Mouse (Mus musculus): ENCODE data around the gene Fbxw7. TPM values are rescaled to one million over a fixed set of nuclear protein-coding genes. Genes with fewer than 3 reads are reported as not detected.

The Fbxw7 gene
- polyA plus RNA-seq, 1 experiment from 2014 or later: 26.0 TPM

- H3K4me3 ChIP-seq (replicated peaks): no peak overlapping the region
- 96% methylated on average over 4 of the region's 4 CpGs for WGBS
- H3K36me3 ChIP-seq (replicated peaks): peaks cover 51% of the 10 kb centered on the region
- no peaks in the 10 kb centered on the region for H3K4me1 ChIP-seq
- H3K4me2 ChIP-seq: no peak overlapping the region
- ATAC-seq (ENCODE audit: low FRiP score): no peak
- H3K27ac ChIP-seq: no peak overlapping the region
- H3K27me3 ChIP-seq: no peaks in the 10 kb centered on the region
- H3K9ac ChIP-seq: no peak overlapping the region
- H3K9me3 ChIP-seq: no peaks in the 10 kb centered on the region
These were observed 152.3 kb downstream of the Fbxw7 start for GRCm38 (mm10) chr3:84967364-84967763.

DNA sequence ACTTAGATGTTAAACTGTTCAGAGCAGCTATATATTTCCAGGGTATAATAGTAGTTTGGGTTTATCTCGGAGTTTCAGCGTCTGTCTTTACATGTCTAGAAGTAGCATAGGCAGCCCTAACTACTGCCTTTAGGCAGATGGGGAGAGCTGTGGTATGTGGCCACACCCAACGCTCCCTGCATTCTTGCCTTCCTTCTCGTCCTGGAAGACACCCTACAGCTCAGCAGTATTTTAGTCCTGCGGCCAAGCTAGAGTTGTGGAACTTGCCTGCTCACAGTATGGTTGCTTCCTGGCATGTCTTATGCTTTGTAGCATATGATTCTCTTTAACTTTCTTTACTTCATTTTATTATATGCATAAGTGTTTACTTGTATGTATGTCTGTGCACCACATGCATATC, 156.5 kb downstream of the Fbxw7 start:
- no peaks in the 10 kb centered on the region for H3K9me3 ChIP-seq
- no peak overlapping the region for H3K27ac ChIP-seq
- 92% methylated on average over 5 of the region's 5 CpGs for WGBS
- no peak overlapping the region for H3K4me3 ChIP-seq (replicated peaks)
- ATAC-seq (ENCODE audit: low FRiP score): no peak
- H3K4me1 ChIP-seq: no peaks in the 10 kb centered on the region; the same call in 1 of the 2 replicates
- peaks cover 71% of the 10 kb centered on the region for H3K36me3 ChIP-seq (replicated peaks)
- H3K4me2 ChIP-seq: no peak overlapping the region
- no peak overlapping the region for H3K9ac ChIP-seq
- H3K27me3 ChIP-seq: no peaks in the 10 kb centered on the region

GRCm38 (mm10) chr3:84972881-84973280, 157.8 kb downstream of the Fbxw7 start:
- WGBS: 100% methylated on average over 2 of the region's 2 CpGs
- no peak overlapping the region for H3K4me2 ChIP-seq
- H3K9ac ChIP-seq: no peak overlapping the region
- ATAC-seq (ENCODE audit: low FRiP score): no peak
- no peak overlapping the region for H3K4me3 ChIP-seq (replicated peaks)
- H3K4me1 ChIP-seq: no peaks in the 10 kb centered on the region; the same call in 1 of the 2 replicates
- no peak overlapping the region for H3K27ac ChIP-seq
- H3K9me3 ChIP-seq: no peaks in the 10 kb centered on the region
- H3K36me3 ChIP-seq (replicated peaks): peaks cover 69% of the 10 kb centered on the region
- no peaks in the 10 kb centered on the region for H3K27me3 ChIP-seq

DNA sequence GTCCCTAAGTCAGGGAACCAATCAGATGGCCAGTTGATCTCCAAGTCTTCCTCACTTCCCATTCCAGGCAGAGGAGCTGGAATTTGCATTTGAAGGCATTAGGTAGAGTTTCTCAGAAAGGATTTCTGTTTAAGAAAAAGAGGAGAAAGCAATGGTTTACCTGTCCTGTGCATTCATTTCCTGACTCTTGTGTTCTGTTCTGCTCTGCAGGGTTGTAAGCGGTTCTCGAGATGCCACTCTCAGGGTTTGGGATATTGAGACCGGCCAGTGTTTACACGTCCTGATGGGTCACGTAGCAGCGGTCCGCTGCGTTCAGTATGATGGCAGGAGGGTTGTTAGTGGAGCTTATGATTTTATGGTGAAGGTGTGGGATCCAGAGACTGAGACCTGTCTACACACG, 159.1 kb downstream of the Fbxw7 start:
- Histone ChIP-seq H3K27ac (no peak overlapping the region), H3K27me3 (no peaks in the 10 kb centered on the region), H3K36me3 (replicated peaks) (peaks cover 64% of the 10 kb centered on the region), H3K4me3 (replicated peaks) (no peak overlapping the region), H3K9ac (no peak overlapping the region), H3K4me2 (no peak overlapping the region), H3K4me1 (no peaks in the 10 kb centered on the region; the same call in 1 of the 2 replicates), H3K9me3 (no peaks in the 10 kb centered on the region)
- no peak for ATAC-seq (ENCODE audit: low FRiP score)
- 94% methylated on average over 9 of the region's 9 CpGs for WGBS

DNA sequence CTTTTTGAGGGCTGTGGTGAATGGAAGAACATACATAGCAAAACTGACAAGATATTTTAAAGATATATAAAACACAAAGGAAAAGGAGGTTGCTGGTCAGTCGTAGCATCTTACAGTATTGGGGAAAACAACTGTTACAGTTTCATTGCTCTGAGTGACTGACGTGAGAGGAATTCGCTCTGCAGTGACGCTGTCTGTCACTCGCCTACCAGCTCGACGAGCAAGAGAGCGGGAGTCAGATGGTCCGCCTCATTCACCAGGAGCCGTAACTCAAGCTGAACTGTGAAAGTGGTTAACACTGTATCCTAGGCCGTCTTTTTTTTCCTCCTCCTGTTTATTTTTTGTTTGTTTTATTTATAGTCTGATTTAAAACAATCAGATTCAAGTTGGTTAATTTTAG, 163.6 kb downstream of the Fbxw7 start:
- Histone ChIP-seq H3K4me1 (no peaks in the 10 kb centered on the region; the same call in 1 of the 2 replicates), H3K27ac (no peak overlapping the region), H3K4me2 (no peak overlapping the region), H3K9me3 (no peaks in the 10 kb centered on the region), H3K27me3 (no peaks in the 10 kb centered on the region), H3K36me3 (replicated peaks) (peaks cover 40% of the 10 kb centered on the region), H3K4me3 (replicated peaks) (no peak overlapping the region), H3K9ac (no peak overlapping the region)
- 89% methylated on average over 11 of the region's 11 CpGs for WGBS
- no peak for ATAC-seq (ENCODE audit: low FRiP score)

DNA sequence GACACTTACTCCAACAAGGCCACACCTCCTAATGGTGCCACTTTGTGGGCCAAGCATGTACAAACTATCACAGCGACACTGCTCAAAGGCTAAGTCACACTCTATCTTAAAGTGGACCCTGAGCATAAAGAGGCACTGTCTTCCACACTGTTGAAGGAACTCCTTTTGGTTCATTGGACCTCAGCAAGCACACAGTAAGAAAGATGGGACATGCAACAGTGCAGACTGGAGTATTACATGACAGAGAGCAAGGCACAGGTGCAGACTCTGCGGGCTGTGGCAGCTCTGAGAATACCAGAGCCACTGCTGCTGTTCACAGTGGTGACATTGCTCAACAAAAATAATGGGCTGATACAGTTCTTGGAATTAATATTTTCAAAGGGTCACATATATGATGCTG, 165.1 kb downstream of the Fbxw7 start:
- no peak for ATAC-seq (ENCODE audit: low FRiP score)
- 98% methylated on average over 2 of the region's 2 CpGs for WGBS
- H3K4me3 ChIP-seq (replicated peaks): no peak overlapping the region

DNA sequence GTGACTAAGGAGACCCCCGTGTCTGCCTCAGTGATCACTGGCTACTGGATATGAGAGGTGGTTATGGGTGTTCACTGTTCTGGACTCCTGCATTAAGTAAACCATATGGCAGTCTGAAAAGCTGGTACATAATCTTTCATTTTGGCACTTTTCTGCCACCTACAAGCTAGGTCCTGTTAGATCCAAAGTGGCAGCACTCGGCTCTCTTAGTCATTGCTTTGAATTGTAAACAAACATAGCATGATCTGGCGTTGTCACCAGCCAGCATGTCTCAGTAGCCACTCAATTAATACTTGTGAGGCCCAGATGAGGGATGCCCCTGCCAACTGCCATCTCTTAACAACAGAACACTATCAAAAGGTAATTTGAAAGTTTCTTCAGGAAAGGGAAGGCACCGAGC, 167.6 kb downstream of the Fbxw7 start:
- no peak overlapping the region for H3K9ac ChIP-seq
- H3K36me3 ChIP-seq (replicated peaks): peaks cover 17% of the 10 kb centered on the region
- H3K27ac ChIP-seq: no peak overlapping the region
- no peaks in the 10 kb centered on the region for H3K4me1 ChIP-seq
- H3K9me3 ChIP-seq: no peaks in the 10 kb centered on the region
- H3K4me3 ChIP-seq (replicated peaks): no peak overlapping the region
- no peak overlapping the region for H3K4me2 ChIP-seq
- WGBS: 77% methylated on average over 4 of the region's 4 CpGs
- no peak for ATAC-seq (ENCODE audit: low FRiP score)
- no peaks in the 10 kb centered on the region for H3K27me3 ChIP-seq

More for the DNA sequence above, 165.1 kb downstream of the Fbxw7 start:
- H3K4me1 ChIP-seq: no peaks in the 10 kb centered on the region; the same call in 1 of the 2 replicates
- H3K27ac ChIP-seq: no peak overlapping the region
- no peak overlapping the region for H3K4me2 ChIP-seq
- H3K27me3 ChIP-seq: no peaks in the 10 kb centered on the region
- H3K9me3 ChIP-seq: no peaks in the 10 kb centered on the region
- peaks cover 33% of the 10 kb centered on the region for H3K36me3 ChIP-seq (replicated peaks)
- no peak overlapping the region for H3K9ac ChIP-seq

DNA sequence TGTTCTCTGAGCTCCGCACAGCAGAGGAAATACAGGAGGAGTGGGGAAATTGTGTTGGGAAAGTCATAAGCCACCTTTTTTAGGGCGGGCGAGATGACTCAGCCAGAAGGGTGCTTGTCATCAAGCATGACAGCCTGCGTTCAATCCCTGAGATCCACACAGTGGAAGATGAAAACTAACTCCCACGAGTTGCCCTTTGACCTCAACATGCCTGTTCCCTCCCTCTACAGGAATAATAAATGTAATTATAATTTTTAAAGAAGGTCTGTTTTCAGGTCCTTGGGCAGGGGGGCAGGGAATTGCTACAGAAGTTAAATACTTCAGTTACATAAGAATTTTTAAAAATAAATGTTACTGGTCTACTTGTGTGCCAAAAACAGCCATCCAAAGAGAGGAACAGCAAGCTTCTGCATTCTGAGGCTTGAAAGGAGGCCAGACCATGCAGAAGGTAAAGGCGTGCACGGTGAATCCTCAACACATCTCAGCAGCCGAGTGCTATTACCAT, 170.1 kb downstream of the Fbxw7 start:
- Histone ChIP-seq H3K36me3 (replicated peaks) (peaks cover 1% of the 10 kb centered on the region), H3K4me3 (replicated peaks) (no peak overlapping the region), H3K9ac (no peak overlapping the region), H3K27ac (no peak overlapping the region), H3K9me3 (no peaks in the 10 kb centered on the region), H3K4me2 (no peak overlapping the region), H3K4me1 (no peaks in the 10 kb centered on the region), H3K27me3 (no peaks in the 10 kb centered on the region)
- no peak for ATAC-seq (ENCODE audit: low FRiP score)
- 89% methylated on average over 8 of the region's 8 CpGs for WGBS

DNA sequence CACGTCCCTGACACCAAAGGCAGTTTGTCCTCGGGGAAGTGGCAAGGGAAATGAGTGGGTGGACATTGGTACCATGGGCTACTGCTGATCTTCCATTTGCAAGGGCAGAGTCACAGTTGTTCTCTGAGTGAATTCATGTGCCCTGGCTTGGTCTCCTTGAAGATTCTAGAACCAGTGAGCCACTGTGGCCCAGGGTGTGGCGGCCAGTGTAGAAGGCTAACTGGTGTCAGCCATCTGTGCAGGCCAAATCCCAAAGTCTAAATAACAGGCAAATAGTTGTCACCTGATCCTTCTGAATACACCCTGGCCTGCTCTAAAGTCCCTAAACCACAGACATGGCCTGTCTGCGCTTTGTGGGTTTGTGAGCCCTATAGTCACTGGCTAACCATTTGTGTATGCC, 173.8 kb downstream of the Fbxw7 start:
- WGBS: 91% methylated on average over 4 of the region's 4 CpGs
- no peak overlapping the region for H3K27ac ChIP-seq
- no peaks in the 10 kb centered on the region for H3K36me3 ChIP-seq (replicated peaks)
- H3K4me2 ChIP-seq: no peak overlapping the region
- no peak overlapping the region for H3K4me3 ChIP-seq (replicated peaks)
- H3K4me1 ChIP-seq: no peaks in the 10 kb centered on the region
- no peak overlapping the region for H3K9ac ChIP-seq
- no peak for ATAC-seq (ENCODE audit: low FRiP score)
- peaks cover 2% of the 10 kb centered on the region; the same call in 1 of the 2 replicates for H3K9me3 ChIP-seq
- H3K27me3 ChIP-seq: no peaks in the 10 kb centered on the region

DNA sequence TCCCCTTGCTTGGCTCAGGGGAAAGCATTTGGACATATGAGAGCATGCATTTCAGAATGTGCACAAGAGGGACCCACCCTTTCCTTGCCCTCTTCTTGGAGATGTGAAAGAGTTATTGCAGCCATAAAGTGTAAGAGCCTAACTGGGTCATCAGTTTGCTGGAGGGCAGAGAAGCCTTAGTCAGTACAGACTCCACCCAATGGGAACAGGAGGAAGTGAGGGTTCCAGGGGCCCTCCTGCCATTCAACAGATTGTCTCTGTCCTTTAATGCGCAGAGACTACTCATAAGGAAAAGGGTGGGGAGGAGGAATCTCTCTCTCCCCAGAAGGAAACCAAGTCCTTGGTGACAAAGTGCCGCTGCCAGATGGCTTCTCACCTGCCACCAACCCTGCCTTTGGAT, 190.2 kb downstream of the Fbxw7 start:
- Histone ChIP-seq H3K4me3 (replicated peaks) (no peak overlapping the region), H3K9me3 (no peaks in the 10 kb centered on the region), H3K27me3 (no peaks in the 10 kb centered on the region), H3K27ac (no peak overlapping the region), H3K36me3 (replicated peaks) (no peaks in the 10 kb centered on the region), H3K4me1 (no peaks in the 10 kb centered on the region), H3K9ac (no peak overlapping the region), H3K4me2 (no peak overlapping the region)
- WGBS: 87% methylated on average over 2 of the region's 2 CpGs
- no peak for ATAC-seq (ENCODE audit: low FRiP score)

GRCm38 (mm10) chr3:85012889-85013288, 197.8 kb downstream of the Fbxw7 start:
- WGBS: 80% methylated on average over 6 of the region's 6 CpGs
- no peak overlapping the region for H3K4me3 ChIP-seq (replicated peaks)
- H3K27ac ChIP-seq: no peak overlapping the region
- no peaks in the 10 kb centered on the region for H3K36me3 ChIP-seq (replicated peaks)
- ATAC-seq (ENCODE audit: low FRiP score): no peak
- H3K27me3 ChIP-seq: no peaks in the 10 kb centered on the region
- no peaks in the 10 kb centered on the region for H3K4me1 ChIP-seq
- H3K4me2 ChIP-seq: no peak overlapping the region
- no peak overlapping the region for H3K9ac ChIP-seq
- H3K9me3 ChIP-seq: no peaks in the 10 kb centered on the region

- H3K4me1 ChIP-seq: no peaks in the 10 kb centered on the region
- no peak overlapping the region for H3K4me2 ChIP-seq
- no peak for ATAC-seq (ENCODE audit: low FRiP score)
- H3K9ac ChIP-seq: no peak overlapping the region
- H3K9me3 ChIP-seq: no peaks in the 10 kb centered on the region
- WGBS: 75% methylated on average over 9 of the region's 9 CpGs
- no peak overlapping the region for H3K4me3 ChIP-seq (replicated peaks)
- no peak overlapping the region for H3K27ac ChIP-seq
- H3K36me3 ChIP-seq (replicated peaks): no peaks in the 10 kb centered on the region
- no peaks in the 10 kb centered on the region for H3K27me3 ChIP-seq
These were observed 200.6 kb downstream of the Fbxw7 start for GRCm38 (mm10) chr3:85015667-85016066.

DNA sequence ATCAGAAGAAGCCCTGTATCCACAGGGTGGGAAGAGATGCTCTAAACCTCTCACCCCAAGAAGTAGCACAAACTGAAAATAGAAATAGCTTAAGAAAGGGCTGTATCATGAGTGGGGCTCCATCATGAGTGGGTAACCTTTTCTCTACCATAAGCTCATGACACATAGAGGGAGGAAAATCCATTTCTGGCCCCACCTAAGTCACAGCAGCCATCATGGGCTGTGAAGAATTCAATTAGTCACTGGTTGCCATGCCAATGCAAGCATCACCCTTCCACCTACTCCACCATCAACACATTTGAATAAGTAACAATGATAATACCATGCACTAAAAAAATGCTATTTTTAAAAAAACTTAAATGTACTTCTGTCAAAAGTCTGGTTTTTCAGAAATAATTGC, 205.1 kb downstream of the Fbxw7 start:
- Histone ChIP-seq H3K27me3 (no peaks in the 10 kb centered on the region), H3K4me3 (replicated peaks) (no peak overlapping the region), H3K4me1 (peaks cover 6% of the 10 kb centered on the region), H3K9me3 (no peaks in the 10 kb centered on the region), H3K27ac (no peak overlapping the region), H3K9ac (no peak overlapping the region), H3K36me3 (replicated peaks) (no peaks in the 10 kb centered on the region), H3K4me2 (no peak overlapping the region)
- ATAC-seq (ENCODE audit: low FRiP score): no peak
